Mouse (Mus musculus) E14TG2a.4 (cell line): ENCODE results near the gene Ribc2.

Experiments
- H3K27me3 ChIP-seq: 2 replicates; pipeline ENCODE4 v1.6.1; 2014; ENCODE audit warnings: low read length, control low read depth; ENCODE audit not compliant: insufficient read depth
- H3K36me3 ChIP-seq: 2 replicates; pipeline ENCODE4 v1.6.1; 2014; ENCODE audit warnings: low read length, control low read depth; ENCODE audit not compliant: insufficient read depth
- H3K4me1 ChIP-seq: replicated peaks from 2 replicates; pipeline ENCODE4 v1.6.1; 2014; ENCODE audit warnings: low read depth, low read length, control low read depth
- H3K4me3 ChIP-seq: replicated peaks from 2 replicates; pipeline ENCODE4 v1.5.1; 2014; ENCODE audit warnings: mild to moderate bottlenecking, low read length
- H3K9me3 ChIP-seq: 2 replicates; pipeline ENCODE4 v1.6.1; 2014; ENCODE audit warnings: low read length, control low read depth
- CTCF ChIP-seq: conservative IDR thresholded peaks from 2 replicates; pipeline ENCODE4 v1.5.1; 2014; ENCODE audit warnings: low read length
- NANOG ChIP-seq: IDR thresholded peaks from 2 replicates; pipeline ENCODE4 v1.6.1; 2014; ENCODE audit warnings: borderline replicate concordance, low read length, mixed read lengths
- POU5F1 ChIP-seq: IDR thresholded peaks from 2 replicates; pipeline ENCODE4 v1.6.1; 2014; ENCODE audit warnings: low read length, borderline replicate concordance

The Ribc2 gene

DNA sequence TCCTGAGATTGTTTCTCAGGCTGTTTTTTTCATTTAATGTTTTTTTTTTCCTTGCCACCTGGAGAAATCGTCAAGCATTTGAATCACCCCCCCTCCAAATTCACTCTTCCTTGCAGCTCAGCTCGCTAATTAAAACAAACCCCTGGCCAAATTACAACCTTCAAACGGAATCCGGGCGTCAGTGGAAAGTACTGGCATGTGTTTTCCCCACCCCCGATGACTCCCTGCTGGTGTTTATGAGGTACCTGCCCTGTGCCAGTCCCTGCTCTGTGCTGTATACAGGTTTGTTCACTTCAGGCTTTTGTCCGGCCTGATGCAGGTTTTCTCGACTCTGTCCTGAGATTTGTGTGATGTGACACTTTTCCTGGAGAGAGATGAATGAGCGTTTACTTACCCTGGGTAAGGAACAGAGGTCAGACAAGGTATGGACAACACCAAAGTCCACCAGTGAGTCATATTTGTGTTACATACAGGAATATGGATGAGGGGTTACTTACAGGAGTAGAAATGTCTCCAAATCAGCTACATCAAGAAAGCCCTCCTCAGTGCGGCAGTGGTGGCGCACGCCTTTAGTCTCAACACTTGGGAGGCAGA lies 35.3 kb downstream of the Ribc2 start:
- no peaks in the 10 kb centered on the region for H3K9me3 ChIP-seq
- H3K27me3 ChIP-seq: peaks cover 42% of the 10 kb centered on the region
- no peak overlapping the region for H3K4me3 ChIP-seq
- TF ChIP-seq CTCF: no peak
- TF ChIP-seq NANOG: no peak
- TF ChIP-seq POU5F1: no peak
- H3K4me1 ChIP-seq: peaks cover 46% of the 10 kb centered on the region
- no peaks in the 10 kb centered on the region for H3K36me3 ChIP-seq

DNA sequence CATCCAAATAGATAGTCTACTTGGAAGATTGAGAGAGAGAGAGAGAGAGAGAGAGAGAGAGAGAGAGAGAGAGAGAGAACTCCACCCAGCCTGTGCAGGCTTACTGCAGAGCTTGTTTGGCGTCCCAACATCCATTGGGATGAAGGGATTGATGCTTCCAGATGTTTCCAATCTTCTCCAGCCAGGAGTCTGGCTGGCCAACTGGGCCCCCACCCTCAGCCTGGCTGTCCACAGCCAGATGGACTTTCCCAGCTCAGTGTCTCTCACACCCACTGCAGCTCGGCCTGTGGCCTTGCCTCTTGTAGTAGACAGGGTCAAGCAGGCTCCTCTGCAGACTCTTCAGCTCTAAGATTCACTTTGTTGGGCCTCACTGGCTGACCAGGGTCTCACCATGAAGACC lies 40.2 kb downstream of the Ribc2 start:
- Histone ChIP-seq H3K4me1 (peaks cover 3% of the 10 kb centered on the region; the same call in 1 of the 2 replicates), H3K9me3 (no peaks in the 10 kb centered on the region; the same call in 1 of the 2 replicates), H3K36me3 (no peaks in the 10 kb centered on the region), H3K4me3 (no peak overlapping the region), H3K27me3 (peaks cover 35% of the 10 kb centered on the region)
- TF ChIP-seq CTCF (no peak), NANOG (no peak), POU5F1 (no peak)

DNA sequence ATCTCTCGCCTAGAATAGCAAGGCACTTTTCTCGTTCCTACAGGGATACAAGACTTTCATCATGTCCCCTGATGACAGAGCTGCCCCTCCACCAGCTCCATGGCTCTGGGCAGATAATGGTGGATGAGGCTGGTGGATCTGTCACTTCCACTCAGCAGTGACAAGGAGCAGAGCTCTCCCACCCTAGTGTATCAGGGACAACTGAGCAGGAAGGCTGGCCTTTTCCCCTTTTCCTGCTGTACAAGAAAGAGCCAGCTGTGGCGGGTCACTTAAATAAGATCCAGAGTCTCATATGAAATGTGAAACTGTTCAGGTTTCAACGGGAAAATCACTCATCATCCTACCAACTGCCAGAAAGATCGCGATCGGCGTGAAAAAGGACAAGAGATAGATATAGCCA lies 41.5 kb downstream of the Ribc2 start:
- TF ChIP-seq POU5F1: no peak
- TF ChIP-seq CTCF: no peak
- TF ChIP-seq NANOG: no peak
- H3K27me3 ChIP-seq: peaks cover 27% of the 10 kb centered on the region
- no peak overlapping the region for H3K4me3 ChIP-seq
- H3K36me3 ChIP-seq: no peaks in the 10 kb centered on the region
- H3K4me1 ChIP-seq: no peaks in the 10 kb centered on the region
- no peaks in the 10 kb centered on the region; the same call in 1 of the 2 replicates for H3K9me3 ChIP-seq

DNA sequence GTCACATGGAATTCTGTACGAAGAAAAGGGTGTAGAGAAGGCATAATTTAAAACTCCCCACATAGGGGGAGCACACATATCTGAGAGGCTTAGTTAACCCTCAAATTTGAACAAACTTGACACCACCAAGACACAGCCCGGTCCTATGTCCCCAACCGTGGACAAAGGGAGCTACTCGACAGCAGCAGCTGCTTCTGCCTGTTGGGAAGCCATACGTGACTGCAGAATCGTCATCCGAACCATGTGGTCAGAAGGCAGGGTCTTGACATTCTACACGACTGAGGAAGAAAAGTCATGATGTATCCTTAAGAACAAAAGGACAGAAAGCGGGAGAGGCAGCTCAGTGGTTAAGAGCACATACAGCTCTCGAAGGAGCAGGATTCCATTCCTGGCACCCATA lies 42.2 kb downstream of the Ribc2 start:
- Histone ChIP-seq H3K4me1 (no peaks in the 10 kb centered on the region), H3K36me3 (no peaks in the 10 kb centered on the region), H3K9me3 (no peaks in the 10 kb centered on the region; the same call in 1 of the 2 replicates), H3K27me3 (peaks cover 31% of the 10 kb centered on the region), H3K4me3 (no peak overlapping the region)
- TF ChIP-seq NANOG (no peak), CTCF (no peak), POU5F1 (no peak)

DNA sequence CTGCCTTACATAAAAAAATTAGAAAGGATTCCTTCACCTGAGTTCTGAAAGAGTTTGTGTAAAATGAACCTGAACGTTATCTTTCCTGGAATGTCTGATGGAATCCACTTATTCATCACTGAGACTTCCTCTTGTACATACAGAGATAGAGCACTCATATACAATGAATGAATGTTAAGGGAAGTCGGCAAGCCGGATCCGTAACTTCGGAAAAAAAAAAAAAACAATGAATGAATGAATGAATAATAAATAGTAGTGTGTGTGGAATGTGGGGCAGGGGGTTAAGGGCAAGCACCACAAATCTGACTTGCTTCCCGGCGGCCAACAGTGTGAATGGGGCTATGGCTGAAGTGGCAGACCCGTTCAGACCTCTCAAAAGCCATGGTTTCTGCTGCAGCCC lies 45.7 kb downstream of the Ribc2 start:
- no peak for TF ChIP-seq NANOG
- no peak for TF ChIP-seq POU5F1
- no peaks in the 10 kb centered on the region; the same call in 1 of the 2 replicates for H3K9me3 ChIP-seq
- H3K4me1 ChIP-seq: no peaks in the 10 kb centered on the region
- H3K27me3 ChIP-seq: peaks cover 37% of the 10 kb centered on the region
- H3K36me3 ChIP-seq: no peaks in the 10 kb centered on the region
- no peak overlapping the region for H3K4me3 ChIP-seq

DNA sequence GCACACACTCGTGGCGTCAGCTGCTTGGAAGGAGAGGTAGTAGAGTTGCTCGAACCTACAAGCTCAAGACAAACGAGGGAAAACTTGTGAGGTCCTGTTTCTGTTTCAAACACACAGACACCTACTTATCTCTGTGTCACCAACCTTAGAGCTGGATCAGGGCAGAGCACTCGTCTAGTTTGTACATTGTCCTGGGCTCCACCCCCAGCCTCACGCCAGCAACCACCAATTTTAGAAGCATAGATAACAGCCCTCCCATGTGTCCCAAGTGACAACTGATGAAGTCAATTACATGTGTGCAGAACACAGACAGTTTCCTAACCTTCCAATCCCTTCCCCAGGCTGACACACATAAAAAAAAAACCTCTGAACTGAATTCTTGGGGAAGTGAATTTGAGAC lies 46.3 kb downstream of the Ribc2 start:
- TF ChIP-seq CTCF: no peak
- Histone ChIP-seq H3K9me3 (no peaks in the 10 kb centered on the region; the same call in 1 of the 2 replicates), H3K36me3 (no peaks in the 10 kb centered on the region), H3K4me3 (no peak overlapping the region), H3K4me1 (no peaks in the 10 kb centered on the region), H3K27me3 (peaks cover 33% of the 10 kb centered on the region)

DNA sequence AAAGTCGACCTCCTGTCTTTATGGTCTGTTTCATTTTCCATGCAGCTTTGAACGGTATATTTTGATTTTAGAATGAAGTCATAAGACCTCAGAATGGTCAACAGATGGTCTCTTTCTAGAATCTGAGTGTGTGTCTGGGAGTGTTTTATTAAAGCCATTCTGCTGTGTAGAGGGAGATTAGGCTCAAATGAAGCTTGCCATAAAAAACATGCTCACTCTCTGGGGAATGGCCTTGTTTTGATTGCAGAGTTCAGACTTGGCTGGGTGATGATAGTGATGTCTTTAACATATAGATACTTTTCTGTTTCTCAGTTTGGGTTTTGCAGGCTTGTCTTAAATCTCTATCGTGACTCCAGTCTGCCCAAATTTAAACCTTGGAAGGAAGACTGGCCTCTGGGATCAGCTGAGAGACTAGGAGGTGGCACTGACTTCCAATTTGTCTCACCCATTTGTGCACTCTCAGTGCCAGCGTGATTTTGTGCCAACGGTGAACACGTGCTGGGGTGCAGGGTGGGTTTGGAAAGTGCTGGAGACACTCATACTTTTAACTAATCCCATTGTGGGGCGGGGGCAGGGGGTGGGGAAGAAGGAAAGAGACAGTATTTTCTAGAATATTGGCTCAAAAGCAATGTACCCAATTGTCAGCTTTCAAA lies 47.8 kb downstream of the Ribc2 start:
- H3K4me3 ChIP-seq: no peak overlapping the region
- no peak for TF ChIP-seq POU5F1
- TF ChIP-seq CTCF: no peak
- TF ChIP-seq NANOG: no peak
- H3K36me3 ChIP-seq: no peaks in the 10 kb centered on the region
- H3K27me3 ChIP-seq: peaks cover 35% of the 10 kb centered on the region
- H3K4me1 ChIP-seq: no peaks in the 10 kb centered on the region
- no peaks in the 10 kb centered on the region; the same call in 1 of the 2 replicates for H3K9me3 ChIP-seq

DNA sequence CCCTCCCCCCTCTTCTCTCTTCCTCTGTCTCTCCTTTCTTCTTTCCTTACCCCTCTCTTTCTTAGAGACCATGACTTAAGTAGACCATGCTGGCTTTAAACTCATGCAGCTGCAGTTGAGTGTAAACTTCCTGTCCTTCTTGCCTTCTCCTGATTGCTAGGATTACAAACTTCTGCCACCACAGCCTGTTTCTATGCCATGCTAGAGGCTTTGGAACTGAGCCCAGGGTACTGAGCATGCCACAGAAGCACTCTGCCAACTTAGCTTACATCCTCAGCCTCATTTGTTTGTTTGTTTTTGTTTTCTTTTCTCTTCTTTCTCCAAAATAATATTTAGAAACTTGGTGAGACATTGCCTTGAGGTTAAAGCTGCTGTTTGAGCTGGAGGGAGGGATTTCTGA lies 48.5 kb downstream of the Ribc2 start:
- TF ChIP-seq CTCF (no peak), POU5F1 (no peak), NANOG (no peak)
- H3K36me3 ChIP-seq: no peaks in the 10 kb centered on the region

DNA sequence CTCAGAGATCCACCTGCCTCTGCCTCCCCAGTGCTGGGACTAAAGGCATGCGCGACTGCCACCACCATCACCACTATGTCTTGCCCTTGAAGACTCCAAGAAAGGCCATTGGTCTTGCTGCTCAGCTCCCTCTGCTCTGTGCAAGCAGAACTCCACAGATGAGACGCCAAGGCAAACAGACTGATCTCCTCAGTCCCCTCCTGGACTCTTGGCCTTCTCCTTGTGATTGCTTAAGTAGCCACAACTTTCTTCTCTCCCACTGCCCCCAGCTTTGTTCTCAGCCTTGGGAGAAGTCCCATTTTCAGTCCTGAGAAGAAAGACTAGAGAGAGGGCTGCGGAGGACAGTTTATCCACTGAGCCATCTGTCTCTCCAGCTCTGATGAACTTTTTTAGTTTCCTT lies 50.2 kb downstream of the Ribc2 start:
- H3K9me3 ChIP-seq: no peaks in the 10 kb centered on the region
- peaks cover 42% of the 10 kb centered on the region for H3K27me3 ChIP-seq
- TF ChIP-seq NANOG: no peak
- TF ChIP-seq POU5F1: no peak
- no peak for TF ChIP-seq CTCF
- H3K4me1 ChIP-seq: no peaks in the 10 kb centered on the region
- H3K4me3 ChIP-seq: no peak overlapping the region
- no peaks in the 10 kb centered on the region for H3K36me3 ChIP-seq

More for the DNA sequence above, 48.5 kb downstream of the Ribc2 start:
- peaks cover 35% of the 10 kb centered on the region for H3K27me3 ChIP-seq
- no peak overlapping the region for H3K4me3 ChIP-seq
- no peaks in the 10 kb centered on the region; the same call in 1 of the 2 replicates for H3K9me3 ChIP-seq
- H3K4me1 ChIP-seq: no peaks in the 10 kb centered on the region
